Mouse (Mus musculus): ENCODE results near the gene Plekhm3.

DNA sequence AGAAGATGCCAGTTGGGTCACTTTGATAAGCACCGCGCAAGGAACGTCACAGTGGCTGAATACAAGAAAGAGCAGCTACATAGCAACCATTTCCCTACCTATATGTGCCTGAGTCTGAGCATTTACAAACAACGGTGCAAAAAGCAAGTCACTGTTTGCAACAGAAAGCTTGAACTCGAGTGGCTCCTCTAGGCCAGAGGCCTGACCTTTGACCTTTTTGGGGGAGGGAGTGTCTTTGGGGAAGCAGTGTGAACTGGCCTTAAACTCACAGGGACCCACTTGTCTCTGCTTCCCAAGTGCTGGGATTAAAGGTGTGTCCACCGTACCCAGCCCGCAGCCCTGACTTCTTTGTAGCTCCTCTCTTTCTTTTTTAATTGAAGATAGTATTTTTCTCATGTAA is 203.0 kb downstream of the Plekhm3 start:
- TF ChIP-seq GATA1 (IDR thresholded peaks at IDR 0.05; ENCODE audit: borderline replicate concordance, low read length) (no peak), FLI1 (IDR thresholded peaks at IDR 0.05; ENCODE audit: low read length) (no peak)
